Mouse (Mus musculus) CH12.LX (cell line): ENCODE measurements at regions not wholly inside any gene's neighbourhood (a gene's known extent, or its start where the extent isn't known, plus 50 kb on each side); places are given as distances from the start of the nearest gene placed in this dataset.

ENCODE experiments used
- DNase-seq: peaks from one replicate; pipeline ENCODE4 v3.0.0-alpha.2; 2013; ENCODE audit errors: extremely low read depth
- H3K27ac ChIP-seq: 2 replicates; pipeline ENCODE4 v1.5.1; 2012; ENCODE audit warnings: low read depth, mild to moderate bottlenecking, control low read depth, moderate library complexity; ENCODE audit not compliant: insufficient read depth
- H3K27me3 ChIP-seq: replicated peaks from 2 replicates; pipeline ENCODE3; 2012; ENCODE audit warnings: inconsistent platforms
- H3K36me3 ChIP-seq, 2 experiments: replicated peaks in 1 of 2; 2 replicates each; pipeline versions ENCODE3 to v1.6.1; 2012; ENCODE audit warnings: inconsistent platforms in 1 of 2, low read length in 1 of 2, mild to moderate bottlenecking in 1 of 2, mixed read lengths in 1 of 2, moderate library complexity in 1 of 2; ENCODE audit not compliant: control insufficient read depth in 1 of 2, insufficient read depth in 1 of 2
- H3K4me1 ChIP-seq, 2 experiments: 2 replicates each; pipeline ENCODE4 v1.6.1; 2012; ENCODE audit warnings: inconsistent platforms in 1 of 2, moderate library complexity in 1 of 2; ENCODE audit not compliant: insufficient read depth in 2 of 2, control insufficient read depth in 1 of 2
- H3K4me2 ChIP-seq: 2 replicates; pipeline ENCODE4 v1.6.1; 2012; ENCODE audit warnings: low read depth, mild to moderate bottlenecking, control low read depth; ENCODE audit not compliant: poor library complexity, insufficient read depth, severe bottlenecking
- H3K4me3 ChIP-seq, 3 experiments: fragments of 150-350 bp in 1 of 3; sonication (generic) in 1 of 3; replicated peaks in 1 of 3; 2 replicates each; pipeline versions ENCODE3 to v1.5.1; 2011 to 2012; ENCODE audit warnings: low read depth in 2 of 3, low read length in 2 of 3, mild to moderate bottlenecking in 2 of 3, moderate library complexity in 2 of 3, control low read depth in 1 of 3, improper control_type of control experiment in 1 of 3, inconsistent platforms in 1 of 3, mixed read lengths in 1 of 3; ENCODE audit not compliant: poor library complexity in 1 of 3
- H3K79me2 ChIP-seq: replicated peaks from 2 replicates; pipeline ENCODE4 v1.6.1; 2012; ENCODE audit warnings: mild to moderate bottlenecking, moderate library complexity; ENCODE audit not compliant: control insufficient read depth, poor library complexity, insufficient read depth, severe bottlenecking; ENCODE audit errors: extremely low read depth
- H3K9ac ChIP-seq: 2 replicates; pipeline ENCODE4 v1.6.1; 2012; ENCODE audit warnings: low read depth, mild to moderate bottlenecking, control low read depth, moderate library complexity; ENCODE audit not compliant: insufficient read depth
- H3K9me3 ChIP-seq: replicated peaks from 2 replicates; pipeline ENCODE3; 2012; ENCODE audit warnings: low read length, inconsistent platforms, mixed read lengths
- CHD1 ChIP-seq: IDR thresholded peaks from 2 replicates; pipeline ENCODE4 v1.6.1; 2012; ENCODE audit warnings: low read depth, low read length, improper control_type of control experiment, inconsistent platforms
- CTCF ChIP-seq, 2 experiments: IDR thresholded peaks in 1 of 2; conservative IDR thresholded peaks in 1 of 2; 2 replicates each; pipeline ENCODE4 v1.5.1; 2011 to 2012; ENCODE audit warnings: low read depth in 2 of 2, low read length in 2 of 2, improper control_type of control experiment in 1 of 2, inconsistent platforms in 1 of 2, mild to moderate bottlenecking in 1 of 2, moderate library complexity in 1 of 2
- ETS1 ChIP-seq: conservative IDR thresholded peaks from 2 replicates; pipeline ENCODE4 v1.6.1; 2012; ENCODE audit warnings: low read depth, mild to moderate bottlenecking, inconsistent platforms, low read length, improper control_type of control experiment, moderate library complexity
- JUN ChIP-seq: IDR thresholded peaks from 2 replicates; pipeline ENCODE4 v1.6.1; 2011; ENCODE audit warnings: low read depth, mild to moderate bottlenecking, low read length, improper control_type of control experiment, moderate library complexity; ENCODE audit not compliant: insufficient read depth
- JUND ChIP-seq: conservative IDR thresholded peaks from 2 replicates; pipeline ENCODE4 v1.6.1; 2011; ENCODE audit warnings: low read depth, low read length, improper control_type of control experiment
- MAFK ChIP-seq: IDR thresholded peaks from 2 replicates; pipeline ENCODE4 v1.6.1; 2011; ENCODE audit warnings: low read length, improper control_type of control experiment; ENCODE audit not compliant: insufficient replicate concordance
- MAX ChIP-seq: IDR thresholded peaks from 2 replicates; pipeline ENCODE4 v1.6.1; 2011; ENCODE audit warnings: low read length, improper control_type of control experiment
- MAZ ChIP-seq: IDR thresholded peaks from 2 replicates; pipeline ENCODE4 v1.6.1; 2012; ENCODE audit warnings: low read depth, mild to moderate bottlenecking, inconsistent platforms, low read length, improper control_type of control experiment, moderate library complexity
- MXI1 ChIP-seq: IDR thresholded peaks from 2 replicates; pipeline ENCODE4 v1.6.1; 2011; ENCODE audit warnings: mild to moderate bottlenecking, low read depth, low read length, improper control_type of control experiment
- MYC ChIP-seq: IDR thresholded peaks from 2 replicates; pipeline ENCODE4 v1.6.1; 2011; ENCODE audit warnings: low read depth, mild to moderate bottlenecking, improper control_type of control experiment, low read length
- NELFE ChIP-seq: IDR thresholded peaks from 2 replicates; pipeline ENCODE4 v1.6.1; 2011; ENCODE audit warnings: low read depth, low read length, improper control_type of control experiment
- NRF1 ChIP-seq: IDR thresholded peaks from 2 replicates; pipeline ENCODE4 v1.6.1; 2014; ENCODE audit warnings: low read depth, mild to moderate bottlenecking, inconsistent platforms, low read length, improper control_type of control experiment, moderate library complexity
- POLR2AphosphoS2 ChIP-seq: IDR thresholded peaks from 2 replicates; pipeline ENCODE4 v1.6.1; 2011; ENCODE audit warnings: low read depth, low read length, improper control_type of control experiment
- RAD21 ChIP-seq: IDR thresholded peaks from 2 replicates; pipeline ENCODE4 v1.6.1; 2011; ENCODE audit warnings: low read depth, mild to moderate bottlenecking, low read length, improper control_type of control experiment, moderate library complexity
- RCOR1 ChIP-seq: conservative IDR thresholded peaks from 2 replicates; pipeline ENCODE4 v1.6.1; 2012; ENCODE audit warnings: low read depth, mild to moderate bottlenecking, inconsistent platforms, low read length, improper control_type of control experiment
- SIN3A ChIP-seq: IDR thresholded peaks from 2 replicates; pipeline ENCODE4 v1.6.1; 2012; ENCODE audit warnings: low read length, improper control_type of control experiment, inconsistent platforms
- SMC3 ChIP-seq: IDR thresholded peaks from 2 replicates; pipeline ENCODE4 v1.6.1; 2011; ENCODE audit warnings: low read depth, low read length, improper control_type of control experiment
- TBP ChIP-seq: conservative IDR thresholded peaks from 2 replicates; pipeline ENCODE4 v1.6.1; 2011; ENCODE audit warnings: low read depth, low read length, improper control_type of control experiment
- TCF12 ChIP-seq: IDR thresholded peaks from 2 replicates; pipeline ENCODE4 v1.6.1; 2014; ENCODE audit warnings: low read depth, mild to moderate bottlenecking, inconsistent platforms, low read length, improper control_type of control experiment
- USF2 ChIP-seq: conservative IDR thresholded peaks from 2 replicates; pipeline ENCODE4 v1.6.1; 2011; ENCODE audit warnings: low read depth, low read length, improper control_type of control experiment
- ZC3H11A ChIP-seq: IDR thresholded peaks from 2 replicates; pipeline ENCODE4 v1.6.1; 2012; ENCODE audit warnings: low read depth, mild to moderate bottlenecking, inconsistent platforms, low read length, improper control_type of control experiment
- ZMIZ1 ChIP-seq: IDR thresholded peaks from 2 replicates; pipeline ENCODE4 v1.6.1; 2012; ENCODE audit warnings: low read depth, mild to moderate bottlenecking, inconsistent platforms, low read length, improper control_type of control experiment
- ZNF384 ChIP-seq: IDR thresholded peaks from 2 replicates; pipeline ENCODE4 v1.6.1; 2012; ENCODE audit warnings: low read depth, low read length, improper control_type of control experiment, inconsistent platforms
- dilution Hi-C: fragments of 300-500 bp; cut with MboI; formaldehyde crosslinking; loops from 2 replicates; pipeline ENCODE4 v1.14.3; 2020; ENCODE audit warnings: low sequenced_read_pairs; ENCODE audit not compliant: extremely low pct_unique_long_range_greater_than_20kb, extremely low pct_ligation_motif_present
- in situ Hi-C: fragments of 300-500 bp; cut with MboI; formaldehyde crosslinking; loops from 3 replicates; pipeline ENCODE4 v1.14.3; 2019; ENCODE audit warnings: low sequenced_read_pairs, low pct_ligation_motif_present, low pct_unique_long_range_greater_than_20kb, mixed read lengths

DNA sequence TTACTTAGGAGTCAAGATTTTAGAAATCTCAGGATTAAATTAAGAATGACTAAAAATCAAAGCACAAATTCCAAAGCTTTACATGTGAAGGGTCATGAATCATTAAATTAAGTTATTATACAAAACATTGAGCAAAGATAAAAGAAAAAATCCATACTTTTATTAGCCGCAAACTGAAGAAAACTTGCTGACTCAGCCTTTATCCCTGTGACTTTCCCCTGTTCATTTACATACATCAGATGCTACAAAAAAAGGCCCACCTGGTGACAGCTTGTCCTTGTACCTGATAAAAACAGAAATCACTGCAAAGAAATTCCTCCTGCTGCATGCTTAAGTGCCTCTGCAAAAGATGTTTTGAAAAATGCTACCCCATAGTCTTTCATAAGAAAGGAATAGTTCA lies 2555.9 kb upstream of the Pcdh20 start:
- in situ Hi-C loops (no loop called here), dilution Hi-C loops (no loop called here)
- Histone ChIP-seq H3K9me3 (peaks cover 22% of the 10 kb centered on the region), H3K79me2 (no peaks in the 10 kb centered on the region), H3K4me3 (no peak overlapping the region), H3K4me2 (no peak overlapping the region), H3K27ac (no peak overlapping the region), H3K4me1 (no peaks in the 10 kb centered on the region), H3K36me3 (no peaks in the 10 kb centered on the region), H3K9ac (no peak overlapping the region), H3K27me3 (no peaks in the 10 kb centered on the region)
- no peak for TF ChIP-seq ZNF384
- TF ChIP-seq MAFK = peak; percentile 71
- no peak for DNase-seq

DNA sequence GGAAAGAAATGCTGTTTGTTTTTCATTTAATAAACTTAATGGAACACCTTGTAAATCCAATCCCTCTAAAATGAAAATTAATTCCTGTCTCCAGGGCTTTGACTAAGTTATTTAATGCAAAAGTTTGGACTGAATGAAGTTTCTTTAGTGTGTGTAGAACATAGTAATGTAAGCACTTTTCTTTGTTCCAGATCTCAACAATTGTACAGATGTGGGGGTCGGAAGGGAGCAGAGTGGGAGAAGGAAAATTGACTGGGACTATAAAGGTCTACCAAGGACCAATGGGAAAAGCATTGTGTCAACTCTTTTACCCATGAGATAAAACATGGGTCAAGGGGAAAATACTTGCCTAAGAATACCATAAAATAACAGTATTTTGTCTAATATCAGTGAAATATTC lies 2548.9 kb upstream of the Pcdh20 start:
- in situ Hi-C loops = no loop called here
- dilution Hi-C loops = no loop called here

DNA sequence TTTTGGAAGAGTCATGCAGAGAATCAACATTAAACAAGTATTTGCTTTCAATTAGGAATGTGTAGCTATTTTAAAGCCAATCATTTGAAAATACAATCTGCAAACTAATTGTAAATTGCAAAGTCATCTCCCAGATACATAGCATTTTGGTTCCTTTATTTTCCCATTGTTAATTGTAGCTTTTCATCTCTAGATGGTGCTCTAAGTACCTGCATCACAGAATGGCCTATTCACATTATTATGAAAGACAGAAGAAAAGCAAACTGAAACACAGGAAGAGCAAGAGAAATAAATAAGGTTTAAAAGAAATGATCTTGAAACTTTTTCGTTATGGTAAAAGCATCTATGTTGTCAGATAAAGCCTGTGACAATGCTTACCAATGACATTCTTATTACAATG lies 2543.5 kb upstream of the Pcdh20 start:
- H3K9me3 ChIP-seq = peaks cover 6% of the 10 kb centered on the region
- TF ChIP-seq ZMIZ1 = no peak
- TF ChIP-seq POLR2AphosphoS2 = no peak
- no peak for TF ChIP-seq MXI1
- TF ChIP-seq CHD1 = no peak
- no peak for TF ChIP-seq TCF12
- no peak for TF ChIP-seq MAZ
- no peak for TF ChIP-seq CTCF (conservative IDR thresholded peaks at IDR 0.05 in 1 of 2, IDR thresholded peaks at IDR 0.05 in 1 of 2; ENCODE audit: low read depth in 2 of 2, low read length in 2 of 2)
- TF ChIP-seq JUN = no peak
- no peak for TF ChIP-seq RCOR1
- no peak for TF ChIP-seq ETS1
- TF ChIP-seq MYC = no peak
- no peak for TF ChIP-seq ZC3H11A
- no peak for TF ChIP-seq JUND
- TF ChIP-seq, all 38 proteins: peak for 0
- in situ Hi-C loops = no loop called here
- Histone ChIP-seq H3K4me2 (no peak overlapping the region), H3K36me3 (no peaks in the 10 kb centered on the region), H3K27ac (no peak overlapping the region), H3K4me1 (no peaks in the 10 kb centered on the region), H3K4me3 (no peak overlapping the region), H3K79me2 (no peaks in the 10 kb centered on the region), H3K9ac (no peak overlapping the region), H3K27me3 (no peaks in the 10 kb centered on the region)
- no peak for DNase-seq
- dilution Hi-C loops = no loop called here

More for the DNA sequence above, 2548.9 kb upstream of the Pcdh20 start:
- Histone ChIP-seq H3K4me3 (no peak overlapping the region), H3K27me3 (no peaks in the 10 kb centered on the region), H3K79me2 (no peaks in the 10 kb centered on the region), H3K9me3 (peaks cover 19% of the 10 kb centered on the region), H3K27ac (no peak overlapping the region), H3K4me2 (no peak overlapping the region), H3K4me1 (no peaks in the 10 kb centered on the region), H3K36me3 (no peaks in the 10 kb centered on the region), H3K9ac (no peak overlapping the region)
- TF ChIP-seq SIN3A (no peak), RAD21 (no peak), USF2 (no peak), NRF1 (no peak), ETS1 (no peak), MAX (no peak), NELFE (no peak), MAZ (no peak), TBP (no peak), SMC3 (no peak)
- no peak for DNase-seq
